Mouse (Mus musculus) heart, embryonic 14.5 days (tissue): ENCODE results near the gene Chpt1. TPM values are rescaled to one million over a fixed set of nuclear protein-coding genes. Genes with fewer than 3 reads are reported as not detected.
A peak's percentile ranks its signal among the peaks of the same experiment; 100 is the strongest.

Experiments used
- ATAC-seq: fragments of 200-750 bp; cut with Nextera tagmentation; 2 replicates; pipeline ENCODE4 v1.8.0; 2017; ENCODE audit warnings: low read depth, moderate TSS enrichment; ENCODE audit not compliant: insufficient number of reproducible peaks, insufficient read depth, low FRiP score
- H3K27ac ChIP-seq, 2 experiments: fragments of 200-500 bp in 1 of 2; fragments of 300-500 bp in 1 of 2; sonication (generic) in 1 of 2; replicated peaks in 1 of 2; 2 replicates each; pipeline ENCODE4 v1.5.1; 2012 to 2014; ENCODE audit warnings: low read depth in 2 of 2, low read length in 2 of 2, control low read depth in 1 of 2, mild to moderate bottlenecking in 1 of 2, mixed read lengths in 1 of 2; ENCODE audit not compliant: control insufficient read depth in 1 of 2, insufficient read depth in 1 of 2
- H3K27me3 ChIP-seq: fragments of 300-500 bp; sonication (generic); 2 replicates; pipeline ENCODE4 v1.6.1; 2014; ENCODE audit warnings: mild to moderate bottlenecking, low read length, control low read depth; ENCODE audit not compliant: control insufficient read depth, insufficient read depth
- H3K36me3 ChIP-seq: fragments of 300-500 bp; sonication (generic); 2 replicates; pipeline ENCODE4 v1.6.1; 2014; ENCODE audit warnings: mild to moderate bottlenecking, control low read depth, low read length, mixed read lengths; ENCODE audit not compliant: control insufficient read depth, insufficient read depth
- H3K4me1 ChIP-seq, 2 experiments: fragments of 200-500 bp in 1 of 2; fragments of 300-500 bp in 1 of 2; sonication (generic) in 1 of 2; 2 replicates each; pipeline ENCODE4 v1.6.1; 2012 to 2014; ENCODE audit warnings: low read length in 2 of 2, control low read depth in 1 of 2, mixed read lengths in 1 of 2; ENCODE audit not compliant: control insufficient read depth in 2 of 2, insufficient read depth in 2 of 2
- H3K4me2 ChIP-seq: fragments of 300-500 bp; sonication (generic); 2 replicates; pipeline ENCODE4 v1.6.1; 2014; ENCODE audit warnings: mild to moderate bottlenecking, low read length
- H3K4me3 ChIP-seq, 2 experiments: fragments of 200-500 bp in 1 of 2; fragments of 300-500 bp in 1 of 2; sonication (generic) in 1 of 2; 2 replicates each; pipeline ENCODE4 v1.5.1; 2012 to 2014; ENCODE audit warnings: low read length in 2 of 2, mild to moderate bottlenecking in 2 of 2, control low read depth in 1 of 2, low read depth in 1 of 2, moderate library complexity in 1 of 2; ENCODE audit not compliant: control insufficient read depth in 1 of 2, insufficient read depth in 1 of 2
- H3K9ac ChIP-seq: fragments of 300-500 bp; sonication (generic); 2 replicates; pipeline ENCODE4 v1.6.1; 2014; ENCODE audit warnings: mild to moderate bottlenecking, low read length
- H3K9me3 ChIP-seq: fragments of 300-500 bp; sonication (generic); 2 replicates; pipeline ENCODE4 v1.6.1; 2016; ENCODE audit warnings: low read length, control low read depth; ENCODE audit not compliant: control insufficient read depth
- WGBS: fragments of 180-500 bp; shearing (Covaris S2); extraction: QIAGEN DNeasy Blood & Tissue Kit; methylation state at CpG from one replicate; pipeline ENCODE4 v1.1.7; 2014; 5-methylcytosine and 5-hydroxymethylcytosine counted together
- polyA plus RNA-seq: library from polyadenylated mRNA; unstranded; fragments of >200 nt; fragmentation: Nextera tagmentation; extraction: Ambion mirVana; gene quantifications from 2 replicates; pipeline ENCODE4 v1.2.1, GENCODE M21; 2014

The Chpt1 gene
- polyA plus RNA-seq, 1 experiment from 2014 or later: 55.5 TPM

GRCm38 (mm10) chr10:88505256-88505655, 1.4 kb upstream of the Chpt1 start:
- no peaks in the 10 kb centered on the region for H3K36me3 ChIP-seq
- H3K9me3 ChIP-seq: no peaks in the 10 kb centered on the region
- H3K4me1 ChIP-seq: peaks cover 7 to 15% of the 10 kb centered on the region in 2 experiments
- WGBS: 70% methylated on average over 5 of the region's 5 CpGs
- H3K4me3 ChIP-seq: no peak overlapping the region
- no peak overlapping the region for H3K27ac ChIP-seq
- no peak overlapping the region for H3K4me2 ChIP-seq
- no peak overlapping the region for H3K9ac ChIP-seq
- no peak for ATAC-seq
- H3K27me3 ChIP-seq: no peaks in the 10 kb centered on the region

GRCm38 (mm10) chr10:88504481-88504880, 608 bp upstream of the Chpt1 start:
- no peak for ATAC-seq
- peak overlapping the region; percentile 44; the same call in 1 of the 2 replicates for H3K9ac ChIP-seq
- 71% methylated on average over 3 of the region's 3 CpGs for WGBS
- peak overlapping the region in 1 of 2 experiments; percentile 69; a peak in 2 of 4 replicates for H3K4me3 ChIP-seq
- H3K27me3 ChIP-seq: no peaks in the 10 kb centered on the region
- no peaks in the 10 kb centered on the region for H3K9me3 ChIP-seq
- H3K27ac ChIP-seq: 0 out of 4 replicates have a peak overlapping the region, but pooled peaks of 1 of the 2 experiments have one; percentile 6
- no peaks in the 10 kb centered on the region for H3K36me3 ChIP-seq
- H3K4me2 ChIP-seq: peak overlapping the region; percentile 66
- H3K4me1 ChIP-seq: peaks cover 7 to 15% of the 10 kb centered on the region in 2 experiments

DNA sequence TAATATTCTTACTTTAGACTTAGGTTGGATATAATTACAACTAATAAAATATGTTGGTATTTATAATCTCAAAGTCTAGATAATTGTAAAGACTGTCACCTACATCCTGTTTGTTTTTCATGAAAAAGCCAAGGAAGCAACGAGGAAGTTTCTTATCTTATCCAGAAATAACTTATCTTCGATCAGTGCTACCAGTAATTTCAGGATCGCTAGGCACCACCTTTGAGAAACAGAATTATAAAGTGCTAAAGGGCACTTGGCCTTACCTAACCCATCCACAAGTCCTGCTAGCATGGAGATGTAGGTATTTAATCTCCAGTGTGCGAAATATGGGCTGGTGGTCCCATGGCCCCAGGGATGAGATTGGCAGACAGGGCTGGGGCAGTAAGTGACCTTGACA, 954 bp downstream of the Chpt1 start:
- H3K4me3 ChIP-seq: peak overlapping the region; percentile 56 to 69
- H3K4me1 ChIP-seq: peaks cover 7 to 15% of the 10 kb centered on the region in 2 experiments
- no peaks in the 10 kb centered on the region for H3K27me3 ChIP-seq
- H3K9me3 ChIP-seq: no peaks in the 10 kb centered on the region
- H3K36me3 ChIP-seq: no peaks in the 10 kb centered on the region
- ATAC-seq: no peak
- WGBS: 21% methylated on average over 4 of the region's 4 CpGs
- H3K9ac ChIP-seq: peak overlapping the region; percentile 86
- peak overlapping the region in 1 of 2 experiments; percentile 73; a peak in 1 of 4 replicates for H3K27ac ChIP-seq
- H3K4me2 ChIP-seq: peak overlapping the region; percentile 66

GRCm38 (mm10) chr10:88501886-88502765, 1.7 kb downstream of the Chpt1 start:
- Histone ChIP-seq H3K27me3 (no peaks in the 10 kb centered on the region), H3K9ac (no peak overlapping the region), H3K4me1 (peaks cover 7 to 15% of the 10 kb centered on the region in 2 experiments), H3K4me2 (peak overlapping the region; percentile 66), H3K27ac (peak overlapping the region in 1 of 2 experiments; percentile 11; a peak in 1 of 4 replicates), H3K9me3 (no peaks in the 10 kb centered on the region), H3K36me3 (no peaks in the 10 kb centered on the region), H3K4me3 (no peak overlapping the region)
- ATAC-seq: no peak
- WGBS: 52% methylated on average over 13 of the region's 13 CpGs

- H3K36me3 ChIP-seq: no peaks in the 10 kb centered on the region
- peaks cover 7 to 15% of the 10 kb centered on the region in 2 experiments for H3K4me1 ChIP-seq
- no peak overlapping the region for H3K27ac ChIP-seq
- no peak overlapping the region for H3K4me2 ChIP-seq
- no peaks in the 10 kb centered on the region for H3K27me3 ChIP-seq
- H3K9ac ChIP-seq: no peak overlapping the region
- H3K9me3 ChIP-seq: no peaks in the 10 kb centered on the region
- ATAC-seq: no peak
- H3K4me3 ChIP-seq: no peak overlapping the region
- WGBS: 48% methylated on average over 10 of the region's 10 CpGs
Observed at GRCm38 (mm10) chr10:88501370-88501769, 2.5 kb downstream of the Chpt1 start.

DNA sequence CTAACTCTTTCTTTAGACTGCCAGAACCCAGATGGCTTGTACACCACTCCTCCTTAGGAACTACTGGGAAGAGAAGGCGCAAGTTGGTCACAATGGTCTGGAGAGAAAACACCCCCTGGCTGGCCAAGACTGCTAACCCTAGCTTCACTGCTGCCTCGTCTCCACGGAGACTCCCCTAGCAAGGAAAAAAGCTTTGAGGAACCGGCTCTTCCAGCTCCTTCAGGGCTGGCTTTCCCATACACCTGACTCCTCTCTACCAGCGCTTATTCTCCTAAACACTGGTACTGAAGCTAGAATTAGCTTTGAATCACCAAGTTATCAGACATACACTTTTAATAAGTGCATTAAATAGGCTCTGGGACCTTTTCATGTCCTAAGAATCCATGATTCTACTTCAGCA, 3.9 kb downstream of the Chpt1 start:
- H3K4me1 ChIP-seq: peaks cover 5 to 15% of the 10 kb centered on the region in 2 experiments; a peak in 3 of 4 replicates
- 74% methylated on average over 5 of the region's 5 CpGs for WGBS
- H3K9me3 ChIP-seq: no peaks in the 10 kb centered on the region
- no peak overlapping the region for H3K4me3 ChIP-seq
- no peaks in the 10 kb centered on the region for H3K27me3 ChIP-seq
- ATAC-seq: no peak
- H3K4me2 ChIP-seq: no peak overlapping the region
- H3K36me3 ChIP-seq: no peaks in the 10 kb centered on the region
- H3K27ac ChIP-seq: no peak overlapping the region
- no peak overlapping the region for H3K9ac ChIP-seq

- H3K4me2 ChIP-seq: no peak overlapping the region
- H3K36me3 ChIP-seq: no peaks in the 10 kb centered on the region
- no peak overlapping the region for H3K4me3 ChIP-seq
- H3K9ac ChIP-seq: no peak overlapping the region
- H3K4me1 ChIP-seq: peaks cover 3 to 7% of the 10 kb centered on the region in 2 experiments; a peak in 2 of 4 replicates
- 65% methylated on average over 11 of the region's 11 CpGs for WGBS
- H3K27me3 ChIP-seq: no peaks in the 10 kb centered on the region
- no peaks in the 10 kb centered on the region for H3K9me3 ChIP-seq
- ATAC-seq: no peak
- H3K27ac ChIP-seq: no peak overlapping the region
Observed at GRCm38 (mm10) chr10:88496864-88497564, 6.9 kb downstream of the Chpt1 start.
